Mouse (Mus musculus) thymus, adult 2 months (tissue): Measurements from ENCODE around the gene Tprkb. TPM values are rescaled to one million over a fixed set of nuclear protein-coding genes. Genes with fewer than 3 reads are reported as not detected.
A peak's percentile ranks its signal among the peaks of the same experiment; 100 is the strongest.
"Not testable (repeated sequence)": the region's sequence is repeated elsewhere in the genome, so short reads cannot be mapped to it uniquely, and the experiment has no call there.

ENCODE experiments used
- DNase-seq: peaks from one replicate; pipeline ENCODE4 v3.0.0; 2021
- H3K27ac ChIP-seq: fragments of 200-500 bp; 2 replicates; pipeline ENCODE4 v1.5.1; 2012; ENCODE audit warnings: low read length, control low read depth; ENCODE audit not compliant: control insufficient read depth, insufficient read depth
- H3K27me3 ChIP-seq: fragments of 200-500 bp; 2 replicates; pipeline ENCODE4 v1.6.1; 2012; ENCODE audit warnings: mild to moderate bottlenecking, low read length, moderate library complexity, mixed read lengths; ENCODE audit not compliant: control insufficient read depth, insufficient read depth
- H3K36me3 ChIP-seq: fragments of 200-500 bp; 2 replicates; pipeline ENCODE4 v1.6.1; 2012; ENCODE audit warnings: mild to moderate bottlenecking, low read length, moderate library complexity; ENCODE audit not compliant: control insufficient read depth, insufficient read depth
- H3K4me1 ChIP-seq: fragments of 200-500 bp; replicated peaks from 2 replicates; pipeline ENCODE4 v1.6.1; 2012; ENCODE audit warnings: low read length; ENCODE audit not compliant: control insufficient read depth, insufficient read depth
- H3K4me3 ChIP-seq: fragments of 200-500 bp; 2 replicates; pipeline ENCODE4 v1.5.1; 2012; ENCODE audit warnings: mild to moderate bottlenecking, low read length, control low read depth, moderate library complexity; ENCODE audit not compliant: control insufficient read depth, insufficient read depth
- CTCF ChIP-seq: fragments of 200-500 bp; IDR thresholded peaks from 2 replicates; pipeline ENCODE4 v1.5.1; 2012; ENCODE audit warnings: mild to moderate bottlenecking, control low read depth, low read length, moderate library complexity, borderline replicate concordance; ENCODE audit not compliant: control insufficient read depth, poor library complexity, insufficient read depth; ENCODE audit errors: extremely low read depth
- POLR2A ChIP-seq: fragments of 200-500 bp; IDR thresholded peaks from 2 replicates; pipeline ENCODE4 v1.6.1; 2012; ENCODE audit warnings: mild to moderate bottlenecking, low read length, control low read depth, moderate library complexity; ENCODE audit not compliant: control insufficient read depth, poor library complexity, insufficient read depth; ENCODE audit errors: extremely low read depth
- WGBS: fragments of 180-500 bp; shearing (Covaris S2); methylation state at CpG from one replicate; pipeline ENCODE4 v1.1.7; 2018; 5-methylcytosine and 5-hydroxymethylcytosine counted together
- polyA plus RNA-seq: library from polyadenylated mRNA; depleted of rRNA; stranded (reverse); fragments of >200 nt; gene quantifications from 2 replicates; pipeline ENCODE4 v1.2.3, GENCODE M21; 2012

Gene Tprkb
- polyA plus RNA-seq, 1 experiment = 20.6 TPM

DNA sequence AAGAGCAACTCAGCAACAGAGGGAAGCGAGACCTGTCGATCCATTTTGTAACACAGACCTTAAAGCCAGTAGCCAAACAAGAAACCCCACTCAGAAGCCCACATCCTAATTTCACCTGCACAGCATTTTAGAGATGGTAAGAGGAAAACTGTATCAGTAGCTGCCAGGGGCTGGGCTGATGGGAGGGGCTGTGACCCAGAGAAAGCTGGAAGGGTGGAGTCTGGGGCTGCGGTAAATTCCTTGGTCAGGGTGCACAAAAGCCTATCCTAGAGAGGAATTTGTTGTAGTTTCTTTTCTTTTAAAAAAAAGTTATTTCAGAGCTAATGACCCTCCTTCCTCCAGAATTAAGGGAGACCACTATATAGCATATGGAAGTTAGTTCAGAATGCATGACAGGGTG is 30.8 kb downstream of the Tprkb start:
- Histone ChIP-seq H3K27ac (no peak overlapping the region), H3K4me3 (no peak overlapping the region), H3K27me3 (no peaks in the 10 kb centered on the region), H3K36me3 (peaks cover 46% of the 10 kb centered on the region), H3K4me1 (peaks cover 7% of the 10 kb centered on the region; the same call in 1 of the 2 replicates)
- 100% methylated on average over 3 of the region's 3 CpGs for WGBS
- no peak for TF ChIP-seq POLR2A
- no peak for TF ChIP-seq CTCF
- no peak for DNase-seq

DNA sequence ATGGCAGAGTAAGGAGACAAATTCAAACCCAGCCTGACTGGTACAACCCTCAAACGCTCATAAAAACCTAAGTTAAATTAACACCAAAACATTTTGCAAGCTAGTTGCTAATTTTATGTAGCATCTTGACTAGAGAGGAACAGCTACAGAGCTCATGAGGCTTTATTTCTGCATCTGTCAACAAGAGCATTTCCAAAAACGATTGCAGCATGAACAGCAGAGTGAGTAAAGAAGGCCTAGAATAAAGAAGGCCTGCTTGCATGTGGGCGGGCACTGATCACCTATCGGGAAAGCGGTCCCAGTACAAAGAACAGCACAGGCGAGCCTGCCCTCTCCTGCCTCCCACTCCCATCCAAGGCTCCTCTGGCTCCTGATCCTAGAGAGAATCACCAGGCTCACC is 36.9 kb downstream of the Tprkb start:
- DNase-seq = no peak
- Histone ChIP-seq H3K27ac (no peak overlapping the region), H3K4me3 (no peak overlapping the region), H3K27me3 (no peaks in the 10 kb centered on the region), H3K36me3 (peaks cover 96% of the 10 kb centered on the region), H3K4me1 (no peaks in the 10 kb centered on the region)
- TF ChIP-seq POLR2A (no peak), CTCF (no peak)
- 94% methylated on average over 6 of the region's 6 CpGs for WGBS

DNA sequence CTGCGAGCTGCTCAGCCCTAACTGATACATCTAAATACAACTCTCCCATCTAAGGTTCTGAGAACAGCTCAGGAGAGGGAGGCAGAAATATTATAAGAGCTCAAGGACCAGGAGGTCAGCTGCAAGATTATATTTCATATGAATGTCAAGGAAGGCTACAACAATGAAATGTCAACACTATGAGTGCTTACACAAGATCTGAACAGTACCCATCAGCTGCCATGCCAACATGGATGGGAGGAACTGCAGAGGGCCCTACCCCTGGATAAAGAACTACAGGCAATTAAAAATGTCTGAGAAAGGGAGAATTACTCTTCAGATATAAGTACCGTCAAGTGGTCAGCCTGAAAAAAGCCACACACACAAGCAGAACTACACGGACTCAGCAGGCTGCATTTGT is 45.9 kb downstream of the Tprkb start:
- H3K27ac ChIP-seq = no peak overlapping the region
- H3K36me3 ChIP-seq = peaks cover 38% of the 10 kb centered on the region
- no peak for DNase-seq
- H3K4me1 ChIP-seq = no peaks in the 10 kb centered on the region
- H3K4me3 ChIP-seq = no peak overlapping the region
- 93% methylated on average over 3 of the region's 3 CpGs for WGBS
- no peak for TF ChIP-seq POLR2A
- no peak for TF ChIP-seq CTCF
- H3K27me3 ChIP-seq = no peaks in the 10 kb centered on the region

DNA sequence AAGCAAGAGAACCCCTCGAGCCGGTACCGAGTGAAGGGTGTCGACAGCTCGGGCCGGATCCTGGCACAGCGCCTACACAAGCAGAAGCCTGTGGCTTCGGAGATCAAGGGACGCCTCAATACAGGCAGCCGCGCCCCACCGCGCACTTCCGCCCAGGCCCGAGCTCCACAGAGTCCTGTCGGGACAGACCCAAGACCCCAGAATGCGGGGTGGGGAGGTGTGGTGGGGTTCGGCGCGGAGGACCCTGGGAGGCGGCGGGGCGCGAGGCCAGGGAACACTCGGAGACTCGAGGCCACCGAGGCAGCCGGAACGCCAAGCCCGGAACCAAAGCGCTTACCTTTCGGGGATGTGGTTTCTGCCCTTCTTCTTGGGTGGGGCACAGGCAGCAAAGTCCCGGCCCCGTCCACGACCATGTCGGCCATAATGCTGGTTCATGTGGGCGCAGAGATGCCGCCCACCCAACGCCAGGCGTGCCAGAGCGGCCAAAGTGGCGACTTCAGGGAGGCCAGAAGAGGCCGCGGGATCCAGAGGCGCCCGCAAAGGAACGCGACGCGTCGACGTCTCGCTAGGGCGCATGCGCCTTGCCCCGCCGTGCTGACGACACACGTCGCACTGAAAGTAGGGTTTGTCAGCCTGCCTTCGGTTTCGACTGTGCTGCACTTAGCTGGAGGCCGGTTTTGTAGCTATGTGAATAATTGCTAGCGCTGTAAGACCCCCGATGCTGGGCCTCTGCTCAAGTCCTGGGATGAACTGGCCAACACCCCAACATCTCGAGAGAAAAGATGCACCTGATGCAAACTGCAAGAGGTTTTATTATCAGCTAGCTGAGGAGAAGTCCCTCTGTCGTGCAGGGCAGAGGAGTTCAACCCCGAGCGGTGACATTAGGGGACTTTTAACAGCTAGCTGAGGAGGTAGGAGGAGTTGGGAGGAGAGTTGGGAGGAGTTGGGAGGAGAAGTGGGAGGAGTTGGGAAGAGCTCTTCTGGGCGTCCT is 49.7 kb downstream of the Tprkb start, which contains the start of gene Dusp11:
Gene Dusp11, minus strand, starts transcription at position 567 of the 991 bp plus-strand sequence.
- peaks cover 6% of the 10 kb centered on the region for H3K36me3 ChIP-seq
- H3K4me3 ChIP-seq = peak within 1 kb of the TSS; percentile 76
- peaks cover 6% of the 10 kb centered on the region for H3K4me1 ChIP-seq
- WGBS = under 1% methylated on average over 70 of the region's 70 CpGs
- peak within 1 kb of the TSS; percentile 86 for H3K27ac ChIP-seq
- H3K27me3 ChIP-seq = no peaks in the 10 kb centered on the region
- TF ChIP-seq POLR2A = peak; percentile 83
- peak; percentile 58; the same call in 1 of the 2 replicates for TF ChIP-seq CTCF
- DNase-seq = peak; percentile 91

DNA sequence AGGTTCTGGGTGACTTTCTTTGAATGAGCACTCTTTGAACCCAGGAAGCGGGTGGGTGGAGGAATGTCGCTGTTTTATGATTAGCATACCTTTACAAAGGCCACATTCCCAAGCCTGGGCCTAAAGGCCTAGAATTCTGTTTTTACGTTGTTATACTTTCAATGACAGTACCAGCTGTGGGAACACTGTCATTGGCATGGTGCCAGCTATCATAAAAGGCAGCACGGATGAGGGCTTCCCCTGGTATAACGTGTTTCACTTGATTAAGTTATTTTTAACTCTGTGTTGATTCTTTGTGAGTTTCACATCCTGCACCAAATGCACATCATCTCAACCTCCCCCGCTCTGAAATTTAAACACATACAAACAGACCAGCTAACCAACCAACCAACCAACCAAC is 54.4 kb downstream of the Tprkb start:
- H3K27me3 ChIP-seq, H3K4me3 ChIP-seq, H3K36me3 ChIP-seq: not testable (repeated sequence)
- WGBS = 5% methylated on average over 6 of the region's 6 CpGs
- Histone ChIP-seq H3K27ac (peak overlapping the region; percentile 69; the same call in 1 of the 2 replicates), H3K4me1 (peaks cover 17% of the 10 kb centered on the region)
- peak; percentile 53 for DNase-seq

DNA sequence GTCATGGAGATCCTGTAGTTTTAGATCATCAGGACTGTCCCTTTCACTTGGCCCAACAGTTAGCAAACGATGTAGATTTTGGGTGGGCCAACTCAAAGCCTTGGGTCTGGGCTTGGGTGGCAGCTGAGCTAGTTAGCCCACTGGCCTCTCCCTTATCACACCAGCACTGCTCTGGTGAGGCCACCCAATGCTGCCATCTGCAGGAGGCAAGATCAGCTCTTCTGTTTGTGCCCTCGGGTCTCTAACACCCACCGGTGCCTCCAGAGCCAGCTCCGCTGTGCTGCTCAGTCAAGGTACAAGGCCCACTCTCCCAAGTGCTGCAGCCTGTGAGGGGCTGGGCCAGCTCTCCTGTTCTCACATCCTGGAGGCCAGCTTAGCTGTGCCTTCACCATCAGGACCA is 55.0 kb downstream of the Tprkb start:
- H3K4me3 ChIP-seq = no peak overlapping the region
- peak; percentile 58 for DNase-seq
- H3K4me1 ChIP-seq = peaks cover 17% of the 10 kb centered on the region
- WGBS = 77% methylated on average over 4 of the region's 4 CpGs
- no peak for TF ChIP-seq CTCF
- no peak for TF ChIP-seq POLR2A
- H3K27ac ChIP-seq = peak overlapping the region; percentile 69
- no peaks in the 10 kb centered on the region for H3K27me3 ChIP-seq
- H3K36me3 ChIP-seq = no peaks in the 10 kb centered on the region
